Mouse (Mus musculus) lung, postnatal 0 days (tissue): Measurements from ENCODE around the gene Dhx40.

Experiments used
- CTCF ChIP-seq: IDR thresholded peaks from 2 replicates; pipeline ENCODE4 v1.5.1; 2016; ENCODE audit warnings: antibody characterized with exemption, mild to moderate bottlenecking
- EP300 ChIP-seq: IDR thresholded peaks from 2 replicates; pipeline ENCODE4 v1.6.1; 2016; ENCODE audit warnings: antibody characterized with exemption, mild to moderate bottlenecking, control low read depth

- no peak for TF ChIP-seq CTCF
- TF ChIP-seq EP300, result no peak
These were observed 15.0 kb upstream of the Dhx40 start for GRCm38 (mm10) chr11:86822531-86822930.
